Mouse (Mus musculus) ES-E14 (cell line): ENCODE results near the gene Siglecf.

ENCODE experiments used
- CHD2 ChIP-seq: IDR thresholded peaks from 2 replicates; pipeline ENCODE4 v1.6.1; 2014; ENCODE audit warnings: mild to moderate bottlenecking, low read depth, low read length, inconsistent platforms
- HCFC1 ChIP-seq: IDR thresholded peaks from 2 replicates; pipeline ENCODE4 v1.6.1; 2012; ENCODE audit warnings: low read length, inconsistent platforms, borderline replicate concordance; ENCODE audit not compliant: insufficient read depth
- MAFK ChIP-seq: IDR thresholded peaks from 2 replicates; pipeline ENCODE4 v1.6.1; 2014; ENCODE audit warnings: mild to moderate bottlenecking, low read depth, low read length, inconsistent platforms; ENCODE audit not compliant: insufficient read depth
- ZC3H11A ChIP-seq: IDR thresholded peaks from 2 replicates; pipeline ENCODE4 v1.6.1; 2012; ENCODE audit warnings: low read depth, mild to moderate bottlenecking, inconsistent platforms, low read length, borderline replicate concordance
- ZNF384 ChIP-seq: IDR thresholded peaks from 2 replicates; pipeline ENCODE4 v1.6.1; 2012; ENCODE audit warnings: low read depth, low read length, inconsistent platforms

DNA sequence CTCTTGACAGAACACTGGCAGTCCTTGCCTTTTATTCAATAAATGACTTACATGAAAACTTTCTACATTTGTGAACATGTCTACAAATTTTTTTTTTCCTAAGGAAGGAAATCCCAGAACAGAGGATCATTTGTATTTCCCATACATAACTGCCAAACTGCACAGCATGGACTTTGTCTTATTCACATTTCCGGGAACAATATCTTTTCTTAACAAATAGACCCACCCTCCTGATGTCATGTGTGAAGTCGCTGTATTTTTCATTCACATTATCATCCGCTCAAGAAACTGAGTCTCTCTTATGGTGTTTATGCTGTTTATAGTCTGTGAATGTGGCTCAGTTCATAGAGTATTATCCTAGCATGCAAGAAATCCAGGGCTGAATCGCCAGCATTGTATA, 2.6 kb downstream of the Siglecf start:
- TF ChIP-seq ZC3H11A (no peak), CHD2 (no peak), HCFC1 (no peak), ZNF384 (no peak), MAFK (no peak)
